Mouse (Mus musculus): ENCODE results near the gene Plod2.

Gene Plod2

GRCm38 (mm10) chr9:92555006-92555958 lies 13.3 kb downstream of the Plod2 start:
- no peak for DNase-seq (ENCODE audit: low read depth, low spot score)

DNA sequence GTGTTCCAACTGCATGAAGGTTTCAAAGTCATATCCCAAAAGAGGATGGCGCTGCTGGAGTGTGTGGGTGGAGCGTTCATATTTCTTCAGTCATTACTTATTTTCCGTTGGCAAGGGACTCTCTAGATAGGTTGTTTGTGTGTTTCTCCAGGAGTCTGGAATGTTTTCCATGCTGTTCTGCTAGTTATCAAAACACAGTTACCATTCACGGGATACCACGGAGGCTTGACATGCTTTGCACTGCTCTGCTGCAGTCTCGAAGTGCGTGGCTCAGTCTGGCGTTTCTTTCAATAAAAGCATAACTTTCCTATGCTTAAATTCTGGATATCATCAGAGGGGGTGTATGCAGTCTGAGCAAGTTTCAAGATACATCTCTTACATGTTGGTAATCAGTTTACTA lies 17.7 kb downstream of the Plod2 start:
- DNase-seq (ENCODE audit: low read depth, low spot score), result no peak

DNA sequence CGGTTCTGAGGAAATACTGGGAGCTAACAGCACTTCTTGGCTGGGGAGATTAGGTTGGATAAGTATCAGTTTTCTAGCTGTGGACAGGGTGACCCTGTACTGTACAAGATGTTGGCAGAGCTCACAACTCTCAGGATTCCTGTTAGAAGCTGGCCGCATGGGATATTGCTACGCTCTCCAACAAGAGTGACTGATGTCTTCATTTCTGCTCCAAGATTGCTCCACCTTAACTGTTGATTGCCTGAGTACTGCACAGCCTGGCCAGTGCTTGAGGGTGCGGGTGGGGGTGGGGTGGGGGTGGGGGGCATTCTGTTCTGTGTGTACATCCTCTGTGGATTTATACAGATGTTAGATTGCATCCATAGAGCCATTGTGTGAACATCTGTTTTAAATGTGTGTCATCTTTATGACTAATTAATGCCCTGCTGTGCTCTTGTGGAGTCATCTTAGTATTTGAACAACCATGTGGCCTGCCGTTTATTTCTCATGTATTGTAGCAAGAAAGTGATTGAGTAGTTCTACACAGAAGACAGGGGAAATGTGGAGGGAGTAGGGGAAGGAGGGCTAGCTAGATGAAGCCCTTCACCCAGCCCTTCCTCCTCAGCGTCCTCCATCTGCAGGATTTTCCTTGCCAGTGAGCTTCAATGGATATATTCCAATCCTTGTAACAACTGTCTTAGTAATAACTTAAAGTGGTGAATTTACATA lies 19.0 kb downstream of the Plod2 start:
- no peak for DNase-seq (ENCODE audit: low read depth, low spot score)

DNA sequence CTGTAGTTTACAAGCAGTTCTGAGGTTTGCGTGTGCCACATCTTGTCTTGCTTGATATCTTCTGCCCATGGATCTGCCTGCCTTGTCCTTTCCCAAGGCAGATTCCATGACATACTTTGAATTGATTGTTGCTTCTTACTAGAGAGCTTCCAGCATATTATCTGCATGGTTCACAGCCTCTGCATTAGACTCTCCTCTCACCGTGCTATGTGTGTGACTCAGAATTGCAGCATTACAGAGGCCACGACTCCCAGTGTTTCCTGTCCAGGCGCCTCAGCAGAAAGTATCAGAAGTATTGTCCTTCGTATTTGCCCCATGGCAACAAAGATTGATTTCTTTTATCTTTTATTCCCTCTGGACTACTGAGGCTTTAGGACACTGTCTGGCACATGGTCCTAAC lies 20.4 kb downstream of the Plod2 start:
- DNase-seq (ENCODE audit: low read depth, low spot score), result no peak

DNA sequence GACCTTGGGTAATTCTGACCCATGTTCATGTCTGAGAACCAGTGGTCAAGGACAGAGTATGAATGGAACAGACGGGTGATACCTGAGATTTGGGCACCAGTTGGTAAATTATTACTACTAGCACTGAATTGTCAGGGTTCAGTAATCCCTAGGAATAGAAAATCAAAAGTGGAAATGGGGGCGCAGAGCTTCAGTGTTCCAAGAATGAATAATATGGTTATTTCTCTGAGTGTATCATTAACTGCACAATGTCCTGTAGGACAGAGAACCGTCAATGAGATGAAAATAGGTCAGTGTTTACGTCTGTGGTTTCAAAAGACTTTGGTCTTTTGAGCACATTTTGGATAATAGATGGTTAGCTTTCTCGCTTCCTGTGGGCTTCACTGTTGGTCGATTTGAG lies 21.3 kb downstream of the Plod2 start:
- no peak for DNase-seq (ENCODE audit: low read depth, low spot score)

DNA sequence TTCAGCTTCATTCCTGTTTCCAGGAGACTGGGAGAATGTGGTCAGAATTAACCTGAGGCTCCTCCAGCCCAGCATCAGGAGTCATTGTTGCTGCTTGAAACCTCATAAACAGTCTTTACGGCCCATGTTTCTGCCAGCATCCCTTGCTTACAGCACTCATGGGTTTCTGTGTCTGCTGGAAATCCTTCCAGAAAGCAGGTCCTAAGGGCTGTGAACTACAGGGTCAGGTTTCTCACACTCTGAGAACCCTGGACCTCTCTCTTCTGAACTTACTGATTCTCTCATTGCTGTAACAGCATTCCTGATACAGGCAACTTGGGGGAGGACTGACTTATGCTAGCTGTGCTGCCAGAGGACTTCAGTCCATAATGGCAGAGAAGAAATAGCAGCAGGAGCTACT lies 22.4 kb downstream of the Plod2 start:
- no peak for DNase-seq (ENCODE audit: low read depth, low spot score)

DNA sequence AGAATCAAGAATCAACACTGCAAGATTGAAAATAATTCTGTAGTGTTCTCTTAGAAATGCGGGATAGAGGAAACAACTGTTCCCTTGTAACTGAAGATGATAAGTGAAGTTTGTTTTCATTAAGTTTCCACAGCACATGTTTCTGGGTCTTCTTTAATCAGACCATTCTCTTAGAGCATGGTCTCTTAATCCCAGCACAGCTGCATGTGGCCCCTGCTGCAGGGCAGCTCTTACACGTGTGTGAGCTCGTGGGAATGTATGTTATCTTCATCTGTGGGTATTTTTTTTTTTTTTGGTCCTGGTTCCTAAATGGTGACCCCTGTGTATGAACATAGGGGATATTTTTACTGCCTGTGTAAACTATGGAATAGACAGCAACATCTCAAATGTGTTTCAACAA lies 24.2 kb downstream of the Plod2 start:
- DNase-seq (ENCODE audit: low read depth, low spot score), result no peak

DNA sequence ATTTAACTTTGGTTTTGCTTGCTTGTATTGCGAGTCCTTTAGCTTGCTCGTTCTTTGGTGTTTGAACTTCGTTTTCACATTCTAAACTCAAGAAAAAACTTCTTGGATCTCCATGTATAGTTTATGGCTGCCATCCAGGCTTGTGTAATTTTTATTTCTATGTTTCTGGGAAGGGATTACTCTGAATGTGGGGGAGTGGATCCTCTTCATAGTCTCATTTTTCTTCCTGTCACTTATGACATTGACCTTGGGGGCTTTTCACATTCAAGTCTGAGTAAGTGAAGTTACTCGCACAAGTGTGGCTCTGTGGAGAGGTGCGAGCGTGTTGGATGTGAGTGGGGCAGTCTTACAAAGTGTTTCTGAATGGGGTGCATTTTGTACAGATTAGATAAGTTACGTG lies 25.5 kb downstream of the Plod2 start:
- DNase-seq (ENCODE audit: low read depth, low spot score), result no peak

GRCm38 (mm10) chr9:92568798-92569197 lies 26.8 kb downstream of the Plod2 start:
- DNase-seq (ENCODE audit: low read depth, low spot score), result no peak

DNA sequence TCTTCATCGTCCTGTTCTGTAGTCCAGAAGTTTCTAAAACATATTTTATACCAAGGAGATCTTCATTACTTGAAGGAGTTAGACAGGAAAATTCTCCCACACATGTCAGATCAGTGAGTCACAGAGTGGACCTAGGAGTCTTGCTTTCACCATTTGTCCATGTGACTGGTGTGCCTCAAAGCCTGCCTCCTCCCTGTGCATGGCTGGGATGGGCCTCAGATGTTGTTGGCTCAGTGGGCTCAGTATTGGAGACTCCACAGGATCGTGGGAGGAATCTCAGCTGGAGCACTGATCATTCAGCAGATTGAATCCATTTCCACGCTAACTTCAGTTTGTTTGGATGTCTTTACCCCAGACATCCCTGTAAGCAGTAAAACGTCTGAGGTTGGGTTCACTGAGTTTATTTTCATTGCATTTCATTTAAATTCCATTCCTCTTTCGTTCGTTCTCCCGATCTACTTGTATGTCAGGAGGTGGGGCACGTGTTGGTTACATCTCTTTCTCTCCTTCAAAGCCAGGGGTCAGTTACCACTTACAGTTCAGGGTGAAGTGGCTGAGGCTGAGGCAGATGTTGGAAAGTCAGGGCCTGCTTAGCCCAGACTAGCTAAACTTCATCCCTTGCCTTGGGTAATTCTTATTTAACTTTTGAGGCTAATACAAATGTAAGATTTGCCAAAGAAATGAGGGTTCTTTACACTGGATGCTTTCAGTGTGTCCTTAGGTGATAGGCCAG lies 30.5 kb downstream of the Plod2 start:
- DNase-seq (ENCODE audit: low read depth, low spot score), result no peak

DNA sequence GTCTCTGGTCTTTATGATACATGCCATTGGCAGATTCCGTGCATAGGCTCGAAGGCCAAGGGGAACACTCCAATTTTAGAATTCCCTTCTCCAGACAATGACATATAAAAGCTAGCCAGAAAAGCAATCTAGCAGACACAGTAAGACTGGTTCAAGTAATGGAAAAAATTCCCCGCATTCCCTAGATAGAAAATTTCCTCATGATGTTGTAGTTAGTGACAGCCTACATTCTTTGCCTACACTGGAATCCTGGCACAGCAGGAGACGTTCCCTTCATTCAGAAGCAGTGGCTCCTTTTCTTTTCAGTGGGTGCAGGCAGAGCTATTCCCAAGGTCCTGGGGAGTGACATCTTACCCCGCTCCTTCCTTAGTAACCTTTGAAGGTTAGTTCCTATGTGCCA lies 41.9 kb downstream of the Plod2 start:
- peak; percentile 68 for DNase-seq (ENCODE audit: low read depth, low spot score)

GRCm38 (mm10) chr9:92586025-92586424 lies 44.0 kb downstream of the Plod2 start:
- no peak for DNase-seq (ENCODE audit: low read depth, low spot score)

DNA sequence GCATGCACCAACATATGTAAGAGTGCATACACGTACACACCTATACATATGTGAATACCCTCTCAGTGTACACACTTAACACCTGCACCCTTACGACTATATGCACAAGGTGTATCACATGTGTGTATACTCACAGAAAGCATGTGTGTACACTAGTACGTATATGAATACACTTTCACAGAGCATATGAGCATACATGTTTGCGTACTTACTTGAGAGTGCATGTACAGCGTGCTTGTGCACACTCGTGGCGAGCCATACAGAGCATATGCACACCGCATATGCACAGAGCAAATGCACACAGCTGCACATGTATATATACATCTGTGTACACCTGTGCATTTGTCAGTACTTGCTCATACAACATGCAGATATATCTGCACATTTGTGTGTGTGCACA lies 45.4 kb downstream of the Plod2 start:
- no peak for DNase-seq (ENCODE audit: low read depth, low spot score)

GRCm38 (mm10) chr9:92588226-92588625 lies 46.2 kb downstream of the Plod2 start:
- no peak for DNase-seq (ENCODE audit: low read depth, low spot score)

DNA sequence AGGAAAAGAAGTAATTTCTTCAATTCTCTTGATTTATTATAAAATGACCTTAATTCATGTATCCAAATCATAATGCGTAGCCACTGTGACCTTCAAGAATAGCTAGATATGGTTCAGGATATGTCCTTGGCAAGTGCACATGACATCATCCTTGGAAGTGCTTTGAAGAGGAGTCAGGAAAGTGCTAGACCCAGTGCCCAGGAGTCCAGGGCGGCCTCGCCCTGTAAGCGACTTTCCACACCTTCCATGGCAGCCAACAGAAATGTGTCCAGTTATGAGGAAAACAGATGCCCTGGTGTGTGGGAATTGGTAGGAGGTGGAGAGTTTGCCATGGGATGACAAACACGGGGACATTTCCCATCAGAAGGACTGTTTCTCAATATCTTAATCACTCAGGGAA lies 47.0 kb downstream of the Plod2 start:
- no peak for DNase-seq (ENCODE audit: low read depth, low spot score)

DNA sequence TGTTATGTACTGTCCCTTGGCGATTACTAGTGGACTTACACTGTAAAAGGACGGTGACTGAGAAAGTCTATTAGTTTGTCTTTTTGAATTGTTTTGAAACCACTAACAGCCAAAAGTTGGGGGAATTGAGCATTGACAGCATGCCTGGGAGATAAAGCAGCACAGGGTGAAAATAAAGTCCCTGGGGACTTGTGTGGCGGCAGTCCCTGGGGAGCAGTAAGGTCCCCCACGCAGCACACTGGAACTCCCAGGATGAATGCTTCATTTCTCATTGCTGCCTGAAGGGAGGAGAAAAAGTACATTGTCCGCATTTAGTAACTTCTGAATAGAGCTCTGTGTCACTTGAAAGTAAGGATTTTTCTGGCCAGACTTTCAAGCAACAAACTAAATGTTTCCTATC lies 49.5 kb downstream of the Plod2 start:
- DNase-seq (ENCODE audit: low read depth, low spot score), result no peak

DNA sequence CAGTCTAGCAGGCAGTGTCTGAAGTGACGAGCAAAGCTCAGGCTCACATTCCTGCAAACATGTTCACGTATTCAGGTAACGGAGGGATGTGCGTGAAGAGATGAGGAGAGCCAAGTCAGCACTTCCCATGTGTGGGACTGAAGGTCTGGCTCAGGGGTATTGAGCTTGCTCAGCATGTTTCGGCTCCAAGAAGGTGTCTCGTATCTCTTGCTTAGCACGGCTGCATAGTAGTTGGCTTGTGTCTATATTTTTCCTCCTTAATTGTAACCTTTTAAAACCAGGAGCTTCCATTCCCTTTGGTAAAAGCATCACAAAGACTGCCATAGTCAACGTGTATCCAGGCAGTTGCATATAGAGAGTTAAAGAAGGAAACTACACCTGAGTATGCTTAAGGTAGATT lies 50.7 kb downstream of the Plod2 start:
- no peak for DNase-seq (ENCODE audit: low read depth, low spot score)

GRCm38 (mm10) chr9:92594491-92594890 lies 52.5 kb downstream of the Plod2 start:
- DNase-seq (ENCODE audit: low read depth, low spot score), result no peak

GRCm38 (mm10) chr9:92595296-92595695 lies 53.3 kb downstream of the Plod2 start:
- DNase-seq (ENCODE audit: low read depth, low spot score), result no peak

DNA sequence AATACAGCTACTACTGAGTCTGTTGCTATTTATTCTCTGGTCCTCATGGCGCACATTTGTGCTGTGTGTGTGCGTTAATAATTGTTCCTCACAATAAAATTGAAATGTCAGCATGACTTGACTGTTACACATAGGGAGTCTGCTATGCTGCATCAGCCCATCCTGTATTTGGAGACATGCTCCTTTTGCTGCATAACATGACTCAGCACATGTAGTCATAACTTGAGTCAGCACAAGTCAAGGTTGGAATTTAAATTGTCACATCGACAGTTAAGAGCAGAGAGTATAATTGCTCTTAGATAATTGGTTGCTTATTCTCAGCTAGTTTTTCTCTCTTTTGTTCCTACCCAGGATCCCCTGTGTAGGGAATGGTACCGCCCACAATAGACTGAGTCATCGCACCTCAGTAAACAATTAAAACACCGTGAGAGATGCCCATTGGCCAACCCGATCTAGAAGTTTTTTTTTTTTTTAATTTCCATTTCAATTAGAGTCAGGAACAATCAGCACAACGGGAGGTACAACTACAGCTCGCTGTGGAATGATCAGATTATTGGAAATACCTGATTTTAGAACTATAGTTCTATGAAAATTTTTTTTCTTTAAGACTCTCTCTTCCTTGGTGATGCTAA lies 55.0 kb downstream of the Plod2 start:
- peak; percentile 76 for DNase-seq (ENCODE audit: low read depth, low spot score)

- peak; percentile 82 for DNase-seq (ENCODE audit: low read depth, low spot score)
These were observed 55.8 kb downstream of the Plod2 start for GRCm38 (mm10) chr9:92597776-92598175.

All from R1 (cell line).